Mouse (Mus musculus) heart, adult 2 months (tissue): ENCODE measurements at regions not wholly inside any gene's neighbourhood (a gene's known extent, or its start where the extent isn't known, plus 50 kb on each side); places are given as distances from the start of the nearest gene placed in this dataset.

Experiments
- CTCF ChIP-seq: fragments of 200-600 bp; IDR thresholded peaks from 2 replicates; pipeline ENCODE4 v1.8.1; 2022; ENCODE audit warnings: antibody characterized with exemption, mild to moderate bottlenecking, moderate library complexity
- EP300 ChIP-seq: fragments of 200-500 bp; IDR thresholded peaks from 2 replicates; pipeline ENCODE4 v1.6.1; 2011; ENCODE audit warnings: low read depth, low read length, control low read depth; ENCODE audit not compliant: insufficient read depth
- POLR2A ChIP-seq: fragments of 200-500 bp; IDR thresholded peaks from 2 replicates; pipeline ENCODE4 v1.6.1; 2011; ENCODE audit warnings: mild to moderate bottlenecking, low read depth, low read length, control low read depth; ENCODE audit not compliant: insufficient read depth

DNA sequence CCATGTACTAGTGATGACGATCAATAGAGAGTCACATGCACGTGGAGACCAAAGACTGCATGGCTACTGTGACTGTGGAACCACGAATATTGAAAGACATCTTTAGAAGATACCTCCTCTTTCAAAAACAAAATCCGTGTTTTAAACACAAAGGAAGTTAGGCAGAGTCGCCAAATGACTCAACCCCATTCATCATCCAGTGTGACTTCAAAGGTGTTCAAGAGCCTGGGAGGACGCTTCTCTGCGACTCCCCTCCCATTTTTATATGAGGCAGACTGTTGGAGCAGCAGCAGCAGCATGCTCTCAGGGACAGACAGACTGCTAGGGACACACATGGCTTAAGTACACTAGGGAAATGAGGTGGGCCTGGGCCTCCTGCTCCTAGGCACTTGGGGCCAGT lies 197.2 kb downstream of the Dad1 start:
- TF ChIP-seq CTCF: no peak
- no peak for TF ChIP-seq POLR2A
- TF ChIP-seq EP300: no peak
